Mouse (Mus musculus) CH12.LX (cell line): ENCODE measurements at regions not wholly inside any gene's neighbourhood (a gene's known extent, or its start where the extent isn't known, plus 50 kb on each side); places are given as distances from the start of the nearest gene placed in this dataset.

Experiments used
- DNase-seq: peaks from one replicate; pipeline ENCODE4 v3.0.0-alpha.2; 2013; ENCODE audit errors: extremely low read depth
- H3K27ac ChIP-seq: 2 replicates; pipeline ENCODE4 v1.5.1; 2012; ENCODE audit warnings: low read depth, mild to moderate bottlenecking, control low read depth, moderate library complexity; ENCODE audit not compliant: insufficient read depth
- H3K27me3 ChIP-seq: replicated peaks from 2 replicates; pipeline ENCODE3; 2012; ENCODE audit warnings: inconsistent platforms
- H3K36me3 ChIP-seq, 2 experiments: replicated peaks in 1 of 2; 2 replicates each; pipeline versions ENCODE3 to v1.6.1; 2012; ENCODE audit warnings: inconsistent platforms in 1 of 2, low read length in 1 of 2, mild to moderate bottlenecking in 1 of 2, mixed read lengths in 1 of 2, moderate library complexity in 1 of 2; ENCODE audit not compliant: control insufficient read depth in 1 of 2, insufficient read depth in 1 of 2
- H3K4me1 ChIP-seq, 2 experiments: 2 replicates each; pipeline ENCODE4 v1.6.1; 2012; ENCODE audit warnings: inconsistent platforms in 1 of 2, moderate library complexity in 1 of 2; ENCODE audit not compliant: insufficient read depth in 2 of 2, control insufficient read depth in 1 of 2
- H3K4me2 ChIP-seq: 2 replicates; pipeline ENCODE4 v1.6.1; 2012; ENCODE audit warnings: low read depth, mild to moderate bottlenecking, control low read depth; ENCODE audit not compliant: poor library complexity, insufficient read depth, severe bottlenecking
- H3K4me3 ChIP-seq, 3 experiments: fragments of 150-350 bp in 1 of 3; sonication (generic) in 1 of 3; replicated peaks in 1 of 3; 2 replicates each; pipeline versions ENCODE3 to v1.5.1; 2011 to 2012; ENCODE audit warnings: low read depth in 2 of 3, low read length in 2 of 3, mild to moderate bottlenecking in 2 of 3, moderate library complexity in 2 of 3, control low read depth in 1 of 3, improper control_type of control experiment in 1 of 3, inconsistent platforms in 1 of 3, mixed read lengths in 1 of 3; ENCODE audit not compliant: poor library complexity in 1 of 3
- H3K79me2 ChIP-seq: replicated peaks from 2 replicates; pipeline ENCODE4 v1.6.1; 2012; ENCODE audit warnings: mild to moderate bottlenecking, moderate library complexity; ENCODE audit not compliant: control insufficient read depth, poor library complexity, insufficient read depth, severe bottlenecking; ENCODE audit errors: extremely low read depth
- H3K9ac ChIP-seq: 2 replicates; pipeline ENCODE4 v1.6.1; 2012; ENCODE audit warnings: low read depth, mild to moderate bottlenecking, control low read depth, moderate library complexity; ENCODE audit not compliant: insufficient read depth
- H3K9me3 ChIP-seq: replicated peaks from 2 replicates; pipeline ENCODE3; 2012; ENCODE audit warnings: low read length, inconsistent platforms, mixed read lengths
- BHLHE40 ChIP-seq: IDR thresholded peaks from 2 replicates; pipeline ENCODE4 v1.6.1; 2011; ENCODE audit warnings: mild to moderate bottlenecking, low read depth, low read length, improper control_type of control experiment
- CHD2 ChIP-seq: IDR thresholded peaks from 2 replicates; pipeline ENCODE4 v1.6.1; 2011; ENCODE audit warnings: low read length, improper control_type of control experiment
- CTCF ChIP-seq, 2 experiments: IDR thresholded peaks in 1 of 2; conservative IDR thresholded peaks in 1 of 2; 2 replicates each; pipeline ENCODE4 v1.5.1; 2011 to 2012; ENCODE audit warnings: low read depth in 2 of 2, low read length in 2 of 2, improper control_type of control experiment in 1 of 2, inconsistent platforms in 1 of 2, mild to moderate bottlenecking in 1 of 2, moderate library complexity in 1 of 2
- ELF1 ChIP-seq: IDR thresholded peaks from 2 replicates; pipeline ENCODE4 v1.6.1; 2014; ENCODE audit warnings: low read depth, mild to moderate bottlenecking, inconsistent platforms, low read length, improper control_type of control experiment
- ETS1 ChIP-seq: conservative IDR thresholded peaks from 2 replicates; pipeline ENCODE4 v1.6.1; 2012; ENCODE audit warnings: low read depth, mild to moderate bottlenecking, inconsistent platforms, low read length, improper control_type of control experiment, moderate library complexity
- GABPA ChIP-seq: IDR thresholded peaks from 2 replicates; pipeline ENCODE4 v1.6.1; 2012; ENCODE audit warnings: low read depth, low read length, improper control_type of control experiment, inconsistent platforms; ENCODE audit not compliant: insufficient replicate concordance
- HCFC1 ChIP-seq: IDR thresholded peaks from 2 replicates; pipeline ENCODE4 v1.6.1; 2012; ENCODE audit warnings: low read depth, mild to moderate bottlenecking, inconsistent platforms, low read length, improper control_type of control experiment
- JUN ChIP-seq: IDR thresholded peaks from 2 replicates; pipeline ENCODE4 v1.6.1; 2011; ENCODE audit warnings: low read depth, mild to moderate bottlenecking, low read length, improper control_type of control experiment, moderate library complexity; ENCODE audit not compliant: insufficient read depth
- KAT2A ChIP-seq: IDR thresholded peaks from 2 replicates; pipeline ENCODE4 v1.6.1; 2012; ENCODE audit warnings: low read length, improper control_type of control experiment, inconsistent platforms; ENCODE audit not compliant: insufficient replicate concordance
- MAX ChIP-seq: IDR thresholded peaks from 2 replicates; pipeline ENCODE4 v1.6.1; 2011; ENCODE audit warnings: low read length, improper control_type of control experiment
- MAZ ChIP-seq: IDR thresholded peaks from 2 replicates; pipeline ENCODE4 v1.6.1; 2012; ENCODE audit warnings: low read depth, mild to moderate bottlenecking, inconsistent platforms, low read length, improper control_type of control experiment, moderate library complexity
- MEF2A ChIP-seq: IDR thresholded peaks from 2 replicates; pipeline ENCODE4 v1.6.1; 2014; ENCODE audit warnings: low read depth, mild to moderate bottlenecking, inconsistent platforms, low read length, improper control_type of control experiment, borderline replicate concordance
- MXI1 ChIP-seq: IDR thresholded peaks from 2 replicates; pipeline ENCODE4 v1.6.1; 2011; ENCODE audit warnings: mild to moderate bottlenecking, low read depth, low read length, improper control_type of control experiment
- MYC ChIP-seq: IDR thresholded peaks from 2 replicates; pipeline ENCODE4 v1.6.1; 2011; ENCODE audit warnings: low read depth, mild to moderate bottlenecking, improper control_type of control experiment, low read length
- NELFE ChIP-seq: IDR thresholded peaks from 2 replicates; pipeline ENCODE4 v1.6.1; 2011; ENCODE audit warnings: low read depth, low read length, improper control_type of control experiment
- NRF1 ChIP-seq: IDR thresholded peaks from 2 replicates; pipeline ENCODE4 v1.6.1; 2014; ENCODE audit warnings: low read depth, mild to moderate bottlenecking, inconsistent platforms, low read length, improper control_type of control experiment, moderate library complexity
- POLR2AphosphoS2 ChIP-seq: IDR thresholded peaks from 2 replicates; pipeline ENCODE4 v1.6.1; 2011; ENCODE audit warnings: low read depth, low read length, improper control_type of control experiment
- RAD21 ChIP-seq: IDR thresholded peaks from 2 replicates; pipeline ENCODE4 v1.6.1; 2011; ENCODE audit warnings: low read depth, mild to moderate bottlenecking, low read length, improper control_type of control experiment, moderate library complexity
- RCOR1 ChIP-seq: conservative IDR thresholded peaks from 2 replicates; pipeline ENCODE4 v1.6.1; 2012; ENCODE audit warnings: low read depth, mild to moderate bottlenecking, inconsistent platforms, low read length, improper control_type of control experiment
- SMC3 ChIP-seq: IDR thresholded peaks from 2 replicates; pipeline ENCODE4 v1.6.1; 2011; ENCODE audit warnings: low read depth, low read length, improper control_type of control experiment
- UBTF ChIP-seq: IDR thresholded peaks from 2 replicates; pipeline ENCODE4 v1.6.1; 2012; ENCODE audit warnings: low read depth, mild to moderate bottlenecking, inconsistent platforms, low read length, improper control_type of control experiment, moderate library complexity
- USF1 ChIP-seq: IDR thresholded peaks from 2 replicates; pipeline ENCODE4 v1.6.1; 2014; ENCODE audit warnings: low read depth, mild to moderate bottlenecking, inconsistent platforms, low read length, improper control_type of control experiment
- USF2 ChIP-seq: conservative IDR thresholded peaks from 2 replicates; pipeline ENCODE4 v1.6.1; 2011; ENCODE audit warnings: low read depth, low read length, improper control_type of control experiment
- ZKSCAN1 ChIP-seq: IDR thresholded peaks from 2 replicates; pipeline ENCODE4 v1.6.1; 2012; ENCODE audit warnings: low read depth, inconsistent platforms, low read length, improper control_type of control experiment, borderline replicate concordance
- ZNF384 ChIP-seq: IDR thresholded peaks from 2 replicates; pipeline ENCODE4 v1.6.1; 2012; ENCODE audit warnings: low read depth, low read length, improper control_type of control experiment, inconsistent platforms
- dilution Hi-C: fragments of 300-500 bp; cut with MboI; formaldehyde crosslinking; loops from 2 replicates; pipeline ENCODE4 v1.14.3; 2020; ENCODE audit warnings: low sequenced_read_pairs; ENCODE audit not compliant: extremely low pct_unique_long_range_greater_than_20kb, extremely low pct_ligation_motif_present
- in situ Hi-C: fragments of 300-500 bp; cut with MboI; formaldehyde crosslinking; loops from 3 replicates; pipeline ENCODE4 v1.14.3; 2019; ENCODE audit warnings: low sequenced_read_pairs, low pct_ligation_motif_present, low pct_unique_long_range_greater_than_20kb, mixed read lengths

- H3K4me1 ChIP-seq: no peaks in the 10 kb centered on the region
- H3K79me2 ChIP-seq: no peaks in the 10 kb centered on the region
- no peak for TF ChIP-seq ELF1
- no peak for TF ChIP-seq RCOR1
- no peak for TF ChIP-seq ETS1
- TF ChIP-seq NELFE: no peak
- no peak for TF ChIP-seq GABPA
- TF ChIP-seq BHLHE40: no peak
- TF ChIP-seq USF2: no peak
- no peak for TF ChIP-seq CHD2
- no peak for TF ChIP-seq USF1
- TF ChIP-seq MAX: no peak
- no peak for TF ChIP-seq RAD21
- no peak for TF ChIP-seq MAZ
- no peak for TF ChIP-seq JUN
- no peak for TF ChIP-seq MYC
- TF ChIP-seq, all 38 proteins: peak for 0
- in situ Hi-C loops (no loop called here), dilution Hi-C loops (no loop called here)
- H3K4me2 ChIP-seq: no peak overlapping the region
- H3K9ac ChIP-seq: no peak overlapping the region
- H3K4me3 ChIP-seq: no peak overlapping the region
- H3K9me3 ChIP-seq: no peaks in the 10 kb centered on the region
- H3K27ac ChIP-seq: no peak overlapping the region
- no peak for DNase-seq
- H3K27me3 ChIP-seq: no peaks in the 10 kb centered on the region
- no peaks in the 10 kb centered on the region for H3K36me3 ChIP-seq
Observed at GRCm38 (mm10) chr13:44618368-44618767, 110.9 kb upstream of the Jarid2 start.

- H3K4me1 ChIP-seq: peaks cover 10 to 19% of the 10 kb centered on the region in 2 experiments
- no peak overlapping the region for H3K4me2 ChIP-seq
- dilution Hi-C loops: no loop called here
- no peaks in the 10 kb centered on the region for H3K27me3 ChIP-seq
- TF ChIP-seq ELF1: no peak
- TF ChIP-seq CTCF (conservative IDR thresholded peaks at IDR 0.05 in 1 of 2, IDR thresholded peaks at IDR 0.05 in 1 of 2; ENCODE audit: low read depth in 2 of 2, low read length in 2 of 2): no peak
- TF ChIP-seq HCFC1: no peak
- no peak for TF ChIP-seq POLR2AphosphoS2
- no peak for TF ChIP-seq ZNF384
- TF ChIP-seq MEF2A: no peak
- TF ChIP-seq ZKSCAN1: no peak
- TF ChIP-seq MXI1: no peak
- no peak for TF ChIP-seq SMC3
- no peak for TF ChIP-seq CHD2
- TF ChIP-seq KAT2A: no peak
- no peak for TF ChIP-seq BHLHE40
- TF ChIP-seq UBTF: no peak
- no peak for TF ChIP-seq RCOR1
- TF ChIP-seq NRF1: no peak
- no peak for TF ChIP-seq USF2
- H3K79me2 ChIP-seq: no peaks in the 10 kb centered on the region
- in situ Hi-C loops: no loop called here
- no peak overlapping the region for H3K9ac ChIP-seq
- H3K36me3 ChIP-seq: no peaks in the 10 kb centered on the region
- no peak overlapping the region for H3K4me3 ChIP-seq
- no peak for DNase-seq
- no peak overlapping the region for H3K27ac ChIP-seq
- no peaks in the 10 kb centered on the region for H3K9me3 ChIP-seq
Observed at GRCm38 (mm10) chr13:44622661-44623355, 106.5 kb upstream of the Jarid2 start.
